Mouse (Mus musculus) hindbrain, embryonic 10.5 days (tissue): ENCODE measurements around the gene BC025446. TPM values are rescaled to one million over a fixed set of nuclear protein-coding genes. Genes with fewer than 3 reads are reported as not detected.

Source experiments
- DNase-seq: peaks from one replicate; pipeline ENCODE4 v3.0.0-alpha.2; 2017; ENCODE audit warnings: low spot score
- H3K27ac ChIP-seq: fragments of 300-500 bp; sonication (generic); 2 replicates; pipeline ENCODE4 v1.5.1; 2016; ENCODE audit warnings: mild to moderate bottlenecking, moderate library complexity
- H3K27me3 ChIP-seq: fragments of 300-500 bp; sonication (generic); 2 replicates; pipeline ENCODE4 v1.6.1; 2016; ENCODE audit warnings: mild to moderate bottlenecking; ENCODE audit not compliant: poor library complexity, insufficient read depth, severe bottlenecking
- H3K36me3 ChIP-seq: fragments of 300-500 bp; sonication (generic); 2 replicates; pipeline ENCODE4 v1.6.1; 2016; ENCODE audit warnings: mild to moderate bottlenecking, moderate library complexity
- H3K4me1 ChIP-seq: fragments of 300-500 bp; sonication (generic); replicated peaks from 2 replicates; pipeline ENCODE4 v1.6.1; 2016; ENCODE audit warnings: mild to moderate bottlenecking
- H3K4me3 ChIP-seq: fragments of 300-500 bp; sonication (generic); 2 replicates; pipeline ENCODE4 v1.5.1; 2016; ENCODE audit warnings: mild to moderate bottlenecking, moderate library complexity
- H3K9me3 ChIP-seq: fragments of 300-500 bp; sonication (generic); 2 replicates; pipeline ENCODE4 v1.6.1; 2016; ENCODE audit warnings: mild to moderate bottlenecking, moderate library complexity
- WGBS: fragments of 180-500 bp; shearing (Covaris S2); methylation state at CpG from one replicate; pipeline ENCODE4 v1.1.7; 2016; 5-methylcytosine and 5-hydroxymethylcytosine counted together
- polyA plus RNA-seq: library from polyadenylated mRNA; unstranded; fragments of >200 nt; fragmentation: Nextera tagmentation; extraction: Ambion mirVana; gene quantifications from 2 replicates; pipeline ENCODE4 v1.2.1, GENCODE M21; 2016

The BC025446 gene
- polyA plus RNA-seq, 1 experiment from 2014 or later, result not detected

- no peak for DNase-seq
- H3K4me1 ChIP-seq, result no peaks in the 10 kb centered on the region
- no peaks in the 10 kb centered on the region for H3K9me3 ChIP-seq
- no peaks in the 10 kb centered on the region for H3K36me3 ChIP-seq
- H3K27me3 ChIP-seq, result no peaks in the 10 kb centered on the region
- no peak within 1 kb of the TSS for H3K4me3 ChIP-seq
- H3K27ac ChIP-seq, result no peak within 1 kb of the TSS
Observed at GRCm38 (mm10) chr15:75268121-75268520, 51.9 kb downstream of the BC025446 start, which contains the start of gene Ly6f. Gene Ly6f, plus strand, starts transcription at chr15:75268421.

GRCm38 (mm10) chr15:75268916-75269829, 53.0 kb downstream of the BC025446 start:
- 79% methylated on average over 5 of the region's 5 CpGs for WGBS
- no peak for DNase-seq
- no peaks in the 10 kb centered on the region for H3K4me1 ChIP-seq
- no peaks in the 10 kb centered on the region for H3K9me3 ChIP-seq
- H3K4me3 ChIP-seq, result no peak overlapping the region
- H3K36me3 ChIP-seq, result no peaks in the 10 kb centered on the region
- no peaks in the 10 kb centered on the region for H3K27me3 ChIP-seq
- H3K27ac ChIP-seq, result no peak overlapping the region

- no peaks in the 10 kb centered on the region for H3K9me3 ChIP-seq
- H3K4me3 ChIP-seq, result no peak overlapping the region
- H3K4me1 ChIP-seq, result no peaks in the 10 kb centered on the region
- H3K27ac ChIP-seq, result no peak overlapping the region
- no peaks in the 10 kb centered on the region for H3K27me3 ChIP-seq
- no peak for DNase-seq
- H3K36me3 ChIP-seq, result no peaks in the 10 kb centered on the region
Observed at GRCm38 (mm10) chr15:75270169-75270568, 54.0 kb downstream of the BC025446 start.

DNA sequence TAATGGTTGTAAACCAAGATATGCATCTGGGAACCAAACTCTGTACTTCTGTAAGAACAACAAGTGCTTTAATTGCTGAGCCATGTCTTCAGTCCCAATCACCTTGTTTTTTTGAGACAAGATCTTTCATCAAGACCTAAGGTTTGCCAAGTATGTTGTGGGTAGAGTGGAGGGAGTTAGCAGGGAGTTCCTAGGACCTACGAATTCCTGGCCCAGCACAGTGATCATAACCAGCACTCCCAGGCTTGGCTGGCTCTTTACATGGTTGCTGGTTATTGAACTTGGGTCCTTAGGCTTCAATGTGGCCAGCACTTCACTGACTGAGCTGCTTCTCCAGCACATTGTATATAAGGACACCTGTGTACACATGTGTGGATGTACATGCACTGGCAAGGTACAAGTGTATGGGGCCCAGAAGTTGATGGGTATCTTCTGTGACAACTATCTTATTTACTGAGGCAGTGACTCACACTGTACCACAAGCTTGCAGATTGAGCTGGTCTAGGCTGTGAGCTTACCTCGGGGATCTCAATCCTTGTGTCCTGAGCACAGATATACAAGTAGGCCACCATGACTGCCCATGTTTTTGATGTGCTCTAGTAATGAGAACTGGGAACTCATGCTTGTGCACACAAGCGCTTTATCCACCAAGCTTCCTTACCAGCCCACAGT, 54.7 kb downstream of the BC025446 start:
- Histone ChIP-seq H3K36me3 (no peaks in the 10 kb centered on the region), H3K4me1 (no peaks in the 10 kb centered on the region), H3K27me3 (no peaks in the 10 kb centered on the region), H3K27ac (no peak overlapping the region), H3K4me3 (no peak overlapping the region), H3K9me3 (no peaks in the 10 kb centered on the region)
- no peak for DNase-seq
- WGBS, result 80% methylated on average over 3 of the region's 3 CpGs

DNA sequence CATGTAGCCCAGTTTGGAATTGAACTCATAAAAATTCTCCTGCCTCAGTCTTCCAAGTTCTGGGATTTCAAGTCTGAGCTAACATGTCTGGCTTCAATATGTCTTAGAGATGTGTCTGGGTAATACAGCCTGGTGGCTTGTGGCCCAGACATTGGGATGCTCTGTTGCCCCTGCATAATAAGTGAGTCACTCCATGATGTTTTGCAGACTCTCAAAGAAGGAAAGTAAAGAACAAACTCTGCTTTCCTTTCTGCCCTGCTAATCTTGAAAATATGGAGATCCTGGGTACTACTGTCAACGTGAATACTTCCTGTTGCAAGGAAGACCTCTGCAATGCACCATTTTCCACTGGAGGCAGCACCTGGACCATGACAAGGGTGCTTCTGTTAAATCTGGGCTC, 55.2 kb downstream of the BC025446 start:
- Histone ChIP-seq H3K4me3 (no peak overlapping the region), H3K27me3 (no peaks in the 10 kb centered on the region), H3K27ac (no peak overlapping the region), H3K36me3 (no peaks in the 10 kb centered on the region), H3K9me3 (no peaks in the 10 kb centered on the region), H3K4me1 (no peaks in the 10 kb centered on the region)
- 71% methylated on average over 1 of the region's 1 CpGs for WGBS
- DNase-seq, result no peak

GRCm38 (mm10) chr15:75271891-75272290, 55.7 kb downstream of the BC025446 start:
- H3K27me3 ChIP-seq, result no peaks in the 10 kb centered on the region
- no peaks in the 10 kb centered on the region for H3K4me1 ChIP-seq
- no peaks in the 10 kb centered on the region for H3K9me3 ChIP-seq
- no peaks in the 10 kb centered on the region for H3K36me3 ChIP-seq
- DNase-seq, result no peak
- no peak overlapping the region for H3K4me3 ChIP-seq
- 68% methylated on average over 3 of the region's 3 CpGs for WGBS
- no peak overlapping the region for H3K27ac ChIP-seq

Other genes starting within 250 kb of the BC025446 start
- gene Ly6i, start 232.9 kb upstream of the BC025446 start, polyA plus RNA-seq, result not detected in 2 replicates
- gene Ly6a, start 218.3 kb upstream of the BC025446 start, polyA plus RNA-seq, result 0.27 TPM in 1 of 2 replicates, not detected in the other
- gene Ly6c1, start 167.5 kb upstream of the BC025446 start, polyA plus RNA-seq, result 0.84 and 1.5 TPM in 2 replicates
- gene Ly6c2, start 104.4 kb upstream of the BC025446 start, polyA plus RNA-seq, result not detected in 2 replicates
- gene Ly6g, start 61.1 kb upstream of the BC025446 start, polyA plus RNA-seq, result not detected in 2 replicates
- not detected in 2 replicates for gene Ly6f, start 52.0 kb downstream of the BC025446 start, polyA plus RNA-seq